Mouse (Mus musculus) kidney, postnatal 0 days (tissue): ENCODE data around the gene Vwf. TPM values are rescaled to one million over a fixed set of nuclear protein-coding genes. Genes with fewer than 3 reads are reported as not detected.
A peak's percentile ranks its signal among the peaks of the same experiment; 100 is the strongest.

Source experiments
- ATAC-seq: fragments of 200-750 bp; cut with Nextera tagmentation; replicated peaks from 2 replicates; pipeline ENCODE4 v1.8.0; 2017; ENCODE audit warnings: low read depth, moderate number of reproducible peaks, moderate TSS enrichment, moderate library complexity; ENCODE audit not compliant: low FRiP score
- DNase-seq: peaks from one replicate; pipeline ENCODE4 v3.0.0-alpha.2; 2016; ENCODE audit warnings: low spot score
- H3K27ac ChIP-seq: fragments of 300-500 bp; sonication (generic); 2 replicates; pipeline ENCODE4 v1.5.1; 2014; ENCODE audit warnings: mild to moderate bottlenecking
- H3K27me3 ChIP-seq: fragments of 300-500 bp; sonication (generic); 2 replicates; pipeline ENCODE4 v1.6.1; 2014; ENCODE audit warnings: low read length, mixed read lengths; ENCODE audit not compliant: insufficient read depth
- H3K36me3 ChIP-seq: fragments of 300-500 bp; sonication (generic); 2 replicates; pipeline ENCODE4 v1.6.1; 2014; ENCODE audit warnings: low read length, mixed read lengths; ENCODE audit not compliant: insufficient read depth
- H3K4me1 ChIP-seq: fragments of 300-500 bp; sonication (generic); replicated peaks from 2 replicates; pipeline ENCODE4 v1.6.1; 2014; ENCODE audit warnings: antibody characterized with exemption, low read length, mixed read lengths; ENCODE audit not compliant: insufficient read depth
- H3K4me2 ChIP-seq: fragments of 300-500 bp; sonication (generic); 2 replicates; pipeline ENCODE4 v1.6.1; 2014; ENCODE audit warnings: mild to moderate bottlenecking, low read length, moderate library complexity, mixed read lengths
- H3K4me3 ChIP-seq: fragments of 300-500 bp; sonication (generic); replicated peaks from 2 replicates; pipeline ENCODE4 v1.5.1; 2014; ENCODE audit warnings: low read depth, low read length
- H3K9ac ChIP-seq: fragments of 300-500 bp; sonication (generic); 2 replicates; pipeline ENCODE4 v1.6.1; 2014; ENCODE audit warnings: low read depth, low read length
- H3K9me3 ChIP-seq: fragments of 300-500 bp; sonication (generic); replicated peaks from 2 replicates; pipeline ENCODE4 v1.6.1; 2016; ENCODE audit warnings: low read length, inconsistent platforms, mixed read lengths
- CTCF ChIP-seq: IDR thresholded peaks from 2 replicates; pipeline ENCODE4 v1.5.1; 2016; ENCODE audit warnings: antibody characterized with exemption, low read depth, mild to moderate bottlenecking, moderate library complexity
- WGBS: fragments of 180-500 bp; shearing (Covaris S2); extraction: QIAGEN DNeasy Blood & Tissue Kit; methylation state at CpG from one replicate; pipeline ENCODE4 v1.1.7; 2014; 5-methylcytosine and 5-hydroxymethylcytosine counted together
- polyA plus RNA-seq: library from polyadenylated mRNA; unstranded; fragments of >200 nt; fragmentation: Nextera tagmentation; extraction: Ambion mirVana; gene quantifications from 2 replicates; pipeline ENCODE4 v1.2.1, GENCODE M21; 2015

Vwf gene
- polyA plus RNA-seq, 1 experiment from 2014 or later = 4.5 TPM

DNA sequence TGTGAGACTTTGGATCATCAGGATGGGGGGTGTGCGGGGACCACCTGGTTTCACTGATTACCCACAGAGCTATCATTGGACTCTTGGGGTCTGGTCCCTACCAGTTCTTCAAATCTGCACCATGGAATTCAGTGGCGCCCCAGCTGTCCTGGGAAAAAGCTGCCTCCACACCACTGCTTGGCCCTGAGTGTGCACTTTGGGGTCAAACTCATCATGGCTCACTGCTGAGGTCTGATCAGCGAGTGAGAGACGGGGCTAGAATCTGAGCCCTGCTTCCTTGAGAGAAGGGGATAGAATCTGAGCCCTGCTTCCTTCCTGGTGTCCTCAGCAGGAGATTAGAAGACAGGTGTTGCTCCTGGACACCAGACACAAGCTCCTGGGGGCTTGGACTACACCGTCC, 55.8 kb downstream of the Vwf start:
- Histone ChIP-seq H3K36me3 (no peaks in the 10 kb centered on the region), H3K4me2 (no peak overlapping the region), H3K27me3 (no peaks in the 10 kb centered on the region), H3K9ac (no peak overlapping the region), H3K4me3 (no peak overlapping the region), H3K9me3 (no peaks in the 10 kb centered on the region), H3K4me1 (0 out of 2 replicates have a peak, but pooled peaks cover 5% of the 10 kb centered on the region), H3K27ac (no peak overlapping the region)
- ATAC-seq (no peak), DNase-seq (no peak)
- TF ChIP-seq CTCF = no peak
- 74% methylated on average over 5 of the region's 5 CpGs for WGBS

- peak; percentile 95 for DNase-seq
- no peak overlapping the region for H3K4me3 ChIP-seq
- peak; percentile 97 for TF ChIP-seq CTCF
- H3K27me3 ChIP-seq = no peaks in the 10 kb centered on the region
- peak; percentile 77 for ATAC-seq
- 0 out of 2 replicates have a peak, but pooled peaks cover 5% of the 10 kb centered on the region for H3K4me1 ChIP-seq
- H3K9me3 ChIP-seq = no peaks in the 10 kb centered on the region
- H3K9ac ChIP-seq = no peak overlapping the region
- H3K4me2 ChIP-seq = peak overlapping the region; percentile 36
- no peak overlapping the region for H3K27ac ChIP-seq
- no peaks in the 10 kb centered on the region for H3K36me3 ChIP-seq
- 5% methylated on average over 18 of the region's 18 CpGs for WGBS
Measured at GRCm38 (mm10) chr6:125603234-125603633, 56.7 kb downstream of the Vwf start.

- Histone ChIP-seq H3K36me3 (no peaks in the 10 kb centered on the region), H3K9ac (no peak overlapping the region), H3K4me1 (0 out of 2 replicates have a peak, but pooled peaks cover 5% of the 10 kb centered on the region), H3K4me2 (peak overlapping the region; percentile 36), H3K9me3 (no peaks in the 10 kb centered on the region), H3K4me3 (no peak overlapping the region), H3K27ac (no peak overlapping the region), H3K27me3 (no peaks in the 10 kb centered on the region)
- WGBS = 79% methylated on average over 26 of the region's 26 CpGs
- TF ChIP-seq CTCF = no peak
- no peak for ATAC-seq
- DNase-seq = no peak
Measured at GRCm38 (mm10) chr6:125603678-125604462, 57.3 kb downstream of the Vwf start.

GRCm38 (mm10) chr6:125604463-125605191, 58.1 kb downstream of the Vwf start:
- no peak overlapping the region for H3K9ac ChIP-seq
- H3K36me3 ChIP-seq = no peaks in the 10 kb centered on the region
- no peak overlapping the region for H3K4me2 ChIP-seq
- ATAC-seq (peak; percentile 30; the same call in 1 of the 2 replicates), DNase-seq (peak; percentile 93)
- H3K27me3 ChIP-seq = no peaks in the 10 kb centered on the region
- H3K4me3 ChIP-seq = no peak overlapping the region
- peak; percentile 98 for TF ChIP-seq CTCF
- 0 out of 2 replicates have a peak, but pooled peaks cover 5% of the 10 kb centered on the region for H3K4me1 ChIP-seq
- no peak overlapping the region for H3K27ac ChIP-seq
- H3K9me3 ChIP-seq = no peaks in the 10 kb centered on the region
- WGBS = 17% methylated on average over 9 of the region's 9 CpGs

GRCm38 (mm10) chr6:125609025-125609424, 62.5 kb downstream of the Vwf start:
- Histone ChIP-seq H3K9me3 (no peaks in the 10 kb centered on the region), H3K9ac (no peak overlapping the region), H3K4me2 (no peak overlapping the region), H3K4me1 (no peaks in the 10 kb centered on the region), H3K4me3 (no peak overlapping the region), H3K27ac (no peak overlapping the region), H3K36me3 (no peaks in the 10 kb centered on the region), H3K27me3 (no peaks in the 10 kb centered on the region)
- ATAC-seq = no peak
- no peak for DNase-seq
- 69% methylated on average over 6 of the region's 6 CpGs for WGBS
- TF ChIP-seq CTCF = peak; percentile 44; the same call in 1 of the 2 replicates

DNA sequence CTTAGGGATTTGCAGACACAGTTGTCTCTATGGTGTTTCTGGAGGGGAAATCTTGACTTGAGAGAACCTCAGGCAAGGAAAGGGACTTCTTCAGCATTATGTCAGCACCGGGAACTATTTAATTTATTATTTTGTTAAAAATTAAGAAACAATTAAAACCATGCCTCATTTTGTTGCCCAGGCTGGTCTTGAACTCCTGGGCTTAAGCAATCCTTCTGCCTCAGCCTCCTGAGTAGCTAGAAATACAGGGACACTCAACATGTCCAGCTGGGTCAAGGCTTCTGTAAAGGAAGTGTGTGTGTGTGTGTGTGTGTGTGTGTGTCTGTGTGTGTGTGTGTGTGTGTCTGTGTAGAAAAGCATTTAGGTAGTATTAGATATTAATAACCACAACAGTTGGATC, 71.3 kb downstream of the Vwf start:
- no peaks in the 10 kb centered on the region for H3K4me1 ChIP-seq
- H3K4me2 ChIP-seq = no peak overlapping the region
- no peaks in the 10 kb centered on the region for H3K36me3 ChIP-seq
- no peak for DNase-seq
- no peak overlapping the region for H3K27ac ChIP-seq
- no peak for ATAC-seq
- no peaks in the 10 kb centered on the region for H3K27me3 ChIP-seq
- H3K9me3 ChIP-seq = no peaks in the 10 kb centered on the region
- no peak overlapping the region for H3K9ac ChIP-seq
- no peak for TF ChIP-seq CTCF
- WGBS = 100% methylated on average over 1 of the region's 1 CpGs
- H3K4me3 ChIP-seq = no peak overlapping the region
